Mouse (Mus musculus) gastrocnemius, adult 8-10 months (tissue): ENCODE measurements around the gene Tnip2. TPM values are rescaled to one million over a fixed set of nuclear protein-coding genes. Genes with fewer than 3 reads are reported as not detected.

Experiments used
- DNase-seq, 2 experiments: peaks; one replicate each; pipeline ENCODE4 v3.0.0; 2022; ENCODE audit warnings: low spot score in 2 of 2
- total RNA-seq, 4 experiments: library from RNA; stranded (reverse); gene quantifications; 2 replicates each; pipeline ENCODE4 v1.2.4; 2022

Gene Tnip2
- total RNA-seq, result 1 to 10 TPM; 1.7 to 4.0 (median 2.6) TPM

GRCm38 (mm10) chr5:34513466-34514217 is at the start of gene Tnip2:
Gene Tnip2, minus strand, starts transcription at chr5:34513991.
- peak; percentile 95 to 97 for DNase-seq

- no peak for DNase-seq
Observed at GRCm38 (mm10) chr5:34551821-34552220, 38.0 kb upstream of the Tnip2 start.

DNA sequence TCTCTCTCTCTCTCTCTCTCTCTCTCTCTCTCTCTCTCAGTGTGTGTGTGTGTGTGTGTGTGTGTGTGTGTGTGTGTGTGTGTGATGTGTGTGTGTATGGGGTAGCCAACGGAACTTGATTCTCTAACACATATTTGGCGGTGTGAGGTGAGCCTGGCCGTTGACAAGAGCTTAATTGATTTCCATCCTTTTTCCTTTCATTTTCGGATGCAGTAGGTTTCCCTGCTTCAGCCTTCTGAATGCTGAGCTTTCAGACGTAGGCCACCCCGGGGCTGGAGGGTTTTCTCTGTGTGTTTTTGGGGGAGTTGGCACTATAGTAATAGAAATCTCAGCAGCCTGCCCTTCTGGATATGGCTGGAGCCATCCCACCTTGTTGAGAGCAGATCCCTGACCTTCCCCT is 36.5 kb upstream of the Tnip2 start:
- no peak for DNase-seq

- no peak for DNase-seq
Observed at GRCm38 (mm10) chr5:34549483-34550221, 35.9 kb upstream of the Tnip2 start.

DNA sequence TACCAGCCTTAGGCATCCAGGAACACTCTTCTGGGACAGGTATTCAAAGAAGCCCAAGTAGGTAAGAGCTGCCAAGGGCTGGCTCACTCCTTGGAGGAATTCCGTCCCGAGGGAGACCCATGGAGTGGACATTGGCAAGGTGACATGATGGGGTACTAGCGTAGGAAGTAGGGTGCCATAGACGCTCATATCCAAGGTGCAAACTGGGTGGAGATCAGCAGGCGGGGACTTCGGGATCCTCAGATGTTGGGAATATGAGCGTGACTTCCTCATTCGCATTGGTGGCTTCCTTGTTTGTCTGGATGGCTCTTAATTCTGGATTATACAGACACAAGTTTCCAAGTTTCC is 35.3 kb upstream of the Tnip2 start:
- DNase-seq, result no peak

GRCm38 (mm10) chr5:34547410-34547809 is 33.6 kb upstream of the Tnip2 start:
- no peak for DNase-seq

DNA sequence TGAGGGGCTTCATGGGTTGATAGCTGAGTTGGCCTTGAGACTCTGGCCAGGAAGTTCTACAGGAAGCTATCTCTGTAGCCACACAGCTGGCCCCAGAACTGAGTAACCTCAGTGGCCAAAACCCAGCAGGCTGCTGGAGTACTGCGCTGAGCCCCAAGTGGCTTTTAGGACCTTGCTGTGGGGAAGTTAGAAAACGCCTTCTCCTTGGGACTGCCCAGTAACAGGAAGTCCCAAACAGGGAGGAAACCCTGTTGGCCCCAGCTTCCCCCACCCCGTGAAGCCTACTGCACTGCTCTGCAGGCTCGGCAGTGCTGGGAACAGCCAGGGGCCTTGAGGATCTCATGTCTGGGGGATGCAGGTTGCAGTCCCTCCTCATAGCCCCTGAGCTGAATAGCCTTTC is 29.3 kb upstream of the Tnip2 start:
- no peak for DNase-seq

DNA sequence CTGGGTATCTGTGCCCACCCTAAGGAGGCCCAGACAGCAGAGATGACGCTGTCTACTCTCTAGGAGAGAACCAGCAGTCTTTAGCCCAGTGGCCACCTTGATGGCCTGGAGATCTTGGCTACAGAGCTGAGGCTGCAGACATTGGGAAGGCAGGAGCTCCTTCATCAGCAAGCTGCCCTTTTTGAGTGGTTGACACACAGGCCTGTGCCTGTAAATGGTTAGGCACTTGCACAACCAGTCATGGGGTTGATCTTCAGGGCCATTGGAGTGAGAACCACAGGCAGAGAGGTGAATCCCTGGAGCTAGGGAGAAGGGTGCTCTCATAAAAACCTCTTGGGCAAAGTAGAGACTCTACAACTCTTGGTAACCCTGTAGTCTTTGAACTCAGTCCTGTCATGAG is 28.4 kb upstream of the Tnip2 start:
- no peak for DNase-seq

DNA sequence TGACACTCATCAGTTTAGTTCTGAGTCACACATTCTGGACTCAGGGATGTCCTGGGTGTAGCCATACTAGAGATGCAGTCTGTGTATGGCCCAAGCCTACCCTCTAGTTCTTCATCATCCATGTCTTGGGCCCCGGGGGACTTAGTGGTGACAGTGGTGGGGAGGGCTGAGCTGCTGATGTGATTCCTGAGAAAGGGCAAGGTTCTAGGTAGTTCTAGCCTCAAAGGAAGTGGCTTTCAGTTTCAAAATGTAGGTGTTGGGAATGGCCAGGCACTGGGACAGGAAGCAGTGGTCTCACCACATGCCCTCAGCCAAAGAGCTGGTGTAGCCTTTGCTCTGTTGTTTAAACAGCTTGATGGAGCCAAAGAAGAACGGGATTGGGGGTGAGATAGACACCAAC is 25.3 kb upstream of the Tnip2 start:
- no peak for DNase-seq

GRCm38 (mm10) chr5:34538527-34538926 is 24.7 kb upstream of the Tnip2 start:
- DNase-seq, result no peak

GRCm38 (mm10) chr5:34538079-34538478 is 24.3 kb upstream of the Tnip2 start:
- DNase-seq, result no peak

DNA sequence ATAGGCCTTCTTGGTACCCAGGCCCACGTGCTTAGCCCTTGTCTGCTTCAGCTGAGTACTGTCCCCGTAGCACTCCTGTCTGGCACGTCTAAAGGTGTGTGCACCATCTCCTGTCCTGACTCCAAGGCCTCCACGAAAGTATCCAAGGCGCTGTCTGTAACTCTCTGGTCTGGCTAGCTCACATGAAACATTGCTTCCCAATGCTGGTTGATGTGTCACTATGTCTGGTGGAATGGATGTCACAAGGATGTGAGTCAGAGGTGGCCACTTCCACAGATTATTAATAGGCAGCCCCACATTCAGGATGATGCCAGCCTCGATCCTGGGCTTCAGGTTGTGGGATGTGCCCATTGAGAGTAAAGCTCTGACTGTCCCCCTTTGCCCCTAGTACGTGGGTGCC is 22.0 kb upstream of the Tnip2 start:
- no peak for DNase-seq

DNA sequence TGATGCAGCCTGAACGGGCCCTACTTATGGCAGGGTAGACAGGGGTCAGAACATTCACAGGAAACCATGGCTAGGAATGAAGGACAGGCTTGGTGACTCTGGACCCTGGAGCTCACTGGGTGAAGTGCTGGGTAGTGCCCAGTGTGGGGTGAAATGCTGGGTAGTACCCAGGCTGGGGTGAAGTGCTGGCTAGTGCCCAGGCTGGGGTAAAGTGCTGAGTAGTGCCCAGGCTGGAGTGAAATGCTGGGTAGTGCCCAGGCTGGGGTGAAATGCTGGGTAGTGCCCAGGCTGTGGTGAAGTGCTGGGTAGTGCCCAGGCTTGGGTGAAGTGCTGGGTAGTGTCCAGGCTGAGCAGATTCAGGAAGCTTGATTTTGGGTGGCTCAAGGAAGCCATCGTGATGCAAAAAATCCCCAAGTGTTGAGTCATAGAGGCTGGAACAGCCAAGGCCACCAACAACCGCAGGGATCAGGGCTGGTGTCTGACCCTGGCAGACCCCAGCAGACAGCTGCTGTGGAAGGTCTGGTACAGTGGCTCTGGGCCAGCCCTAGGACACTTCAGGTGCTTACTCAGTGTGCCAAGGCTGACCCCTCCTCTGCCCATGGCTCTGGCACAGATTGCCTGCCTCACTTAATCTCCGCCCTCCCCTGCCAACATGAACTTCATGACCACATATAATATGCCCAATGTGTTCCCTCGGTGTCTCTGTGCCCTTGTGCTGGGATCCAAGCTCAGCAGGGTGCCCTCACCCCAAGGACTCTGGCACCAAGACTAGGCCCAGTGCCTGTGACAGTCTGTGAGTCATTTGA is 21.2 kb upstream of the Tnip2 start:
- peak in 1 of 2 experiments; percentile 44 for DNase-seq

- DNase-seq, result no peak
Observed at GRCm38 (mm10) chr5:34533820-34534219, 20.0 kb upstream of the Tnip2 start.

DNA sequence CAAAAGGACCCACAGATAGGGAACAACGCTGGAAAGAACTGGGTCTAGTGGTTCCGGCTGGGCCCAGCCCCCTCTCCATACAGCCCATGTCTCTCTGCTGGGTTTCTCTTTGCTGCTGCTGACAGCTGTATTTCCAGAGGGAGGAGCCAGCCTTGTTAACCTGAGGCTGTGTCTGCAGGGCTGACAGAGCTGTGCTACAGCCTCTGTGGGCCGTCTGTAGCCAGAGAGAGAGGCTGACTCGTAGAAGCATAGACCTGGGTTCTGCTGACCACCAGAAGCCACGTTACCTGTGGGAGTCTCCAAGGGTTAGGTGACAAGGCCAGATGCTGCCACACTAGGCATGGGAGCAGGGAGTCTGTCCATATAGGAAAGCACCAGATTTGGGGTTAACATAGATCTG is 19.3 kb upstream of the Tnip2 start:
- DNase-seq, result no peak

DNA sequence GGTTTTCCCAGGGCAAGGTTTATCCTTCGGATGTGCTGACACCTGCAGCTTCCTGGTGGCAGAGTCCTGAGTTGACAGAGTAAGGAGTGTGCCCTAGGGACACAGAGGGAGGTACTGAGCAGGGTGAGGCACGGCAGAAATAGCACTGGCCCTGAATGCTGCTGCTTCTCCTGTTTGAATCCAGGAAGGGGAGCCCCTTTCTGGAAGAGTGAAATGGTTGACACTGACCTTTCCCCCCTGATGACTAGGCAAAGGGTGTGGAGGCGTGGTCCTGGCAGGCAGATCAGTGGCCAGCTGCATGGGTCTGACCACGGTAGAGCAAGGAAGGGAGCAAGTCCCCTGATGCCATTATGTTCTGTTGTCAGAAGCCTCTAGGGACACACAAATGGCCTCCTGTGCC is 16.9 kb upstream of the Tnip2 start:
- DNase-seq, result no peak

GRCm38 (mm10) chr5:34530116-34530515 is 16.3 kb upstream of the Tnip2 start:
- no peak for DNase-seq

GRCm38 (mm10) chr5:34528724-34529123 is 14.9 kb upstream of the Tnip2 start:
- DNase-seq, result no peak

DNA sequence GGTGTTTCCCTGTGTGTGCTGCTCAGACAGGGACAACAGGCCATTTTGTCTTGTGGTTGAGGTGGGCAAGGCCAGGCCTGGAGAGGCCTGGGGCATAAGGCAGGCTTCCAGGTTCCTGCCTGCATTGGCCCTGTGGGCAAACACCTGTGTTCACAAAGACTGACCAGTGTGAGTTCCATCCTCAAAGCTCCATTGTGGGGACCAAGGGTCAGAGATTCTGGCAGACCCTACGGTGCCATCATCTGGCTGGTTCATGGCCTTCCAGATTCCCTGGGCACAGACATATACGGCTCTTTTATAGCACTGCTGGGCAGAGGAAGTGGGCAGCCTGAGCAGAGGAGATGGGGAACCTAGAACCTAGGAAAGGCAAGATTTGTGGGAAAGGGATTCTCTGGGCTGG is 13.6 kb upstream of the Tnip2 start:
- DNase-seq, result no peak

- DNase-seq, result no peak
Observed at GRCm38 (mm10) chr5:34526477-34526775, 12.6 kb upstream of the Tnip2 start.

DNA sequence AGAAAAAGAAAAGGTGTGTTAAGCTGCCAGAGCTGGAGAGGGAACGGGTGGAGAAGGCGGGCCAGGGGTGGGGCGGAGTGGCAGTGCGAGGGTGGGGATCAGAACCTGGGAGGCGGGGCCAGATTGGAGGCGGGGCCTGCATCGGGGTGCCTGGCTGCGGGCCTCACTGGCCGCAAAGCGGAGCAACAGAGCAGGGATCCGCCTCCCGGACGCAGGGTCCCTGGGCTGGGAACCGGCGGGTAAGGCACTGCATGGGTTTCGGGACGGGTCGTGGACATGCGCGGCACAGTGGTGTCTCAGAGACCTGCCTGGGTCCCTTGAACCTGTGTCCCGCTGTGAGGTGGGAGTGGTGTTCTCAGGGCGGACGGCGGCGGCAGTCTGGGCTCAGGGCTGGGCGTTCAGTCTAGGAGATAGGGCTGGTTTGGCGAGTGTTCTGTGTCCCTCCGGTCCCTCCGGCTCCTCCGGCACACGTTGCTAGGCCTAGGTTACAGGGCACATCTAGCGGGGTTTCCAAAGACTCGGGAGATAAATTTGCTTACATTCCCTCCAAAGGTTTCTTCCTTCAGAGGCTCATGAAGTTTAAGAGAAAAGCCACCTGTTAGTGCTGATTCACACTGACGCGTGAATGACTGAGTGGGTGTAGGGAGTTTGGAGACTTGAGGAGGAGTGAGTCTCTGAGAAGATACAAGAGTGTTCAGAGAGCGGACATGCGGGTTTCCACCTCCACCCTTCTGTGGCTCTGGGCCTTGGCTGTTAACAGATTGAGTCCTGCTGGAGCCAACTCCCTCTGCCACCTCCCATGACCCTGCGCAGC is 12.1 kb upstream of the Tnip2 start, which contains the start of gene Sh3bp2:
Sh3bp2 (plus strand) TSS at position 176 of the 814 bp plus-strand sequence.
- DNase-seq, result peak; percentile 92 to 95
